Mouse (Mus musculus) right cerebral cortex, postnatal 36 days (tissue): ENCODE data around the gene Gm42715.
A peak's percentile ranks its signal among the peaks of the same experiment; 100 is the strongest.
"Not testable (repeated sequence)": the region's sequence is repeated elsewhere in the genome, so short reads cannot be mapped to it uniquely, and the experiment has no call there.

Source experiments
- DNase-seq, 2 experiments: peaks; one replicate each; pipeline ENCODE4 v3.0.0; 2022; ENCODE audit warnings: low spot score in 2 of 2, mixed read lengths in 1 of 2

Gm42715 gene

GRCm38 (mm10) chr7:127519284-127519683, at the start of gene Gm42715:
TSS of gene Gm42715 (plus strand) at chr7:127519584.
- no peak for DNase-seq

- peak in 1 of 2 experiments; percentile 20 for DNase-seq
Measured at GRCm38 (mm10) chr7:127470011-127470715, 49.2 kb upstream of the Gm42715 start.

GRCm38 (mm10) chr7:127470743-127471645, 48.4 kb upstream of the Gm42715 start:
- peak; percentile 94 to 95 for DNase-seq

- DNase-seq, result peak in 1 of 2 experiments; percentile 20
Measured at GRCm38 (mm10) chr7:127471646-127472010, 47.8 kb upstream of the Gm42715 start.

GRCm38 (mm10) chr7:127472060-127472459, 47.3 kb upstream of the Gm42715 start:
- no peak for DNase-seq

- no peak for DNase-seq
Measured at GRCm38 (mm10) chr7:127473705-127474104, 45.7 kb upstream of the Gm42715 start.

- no peak for DNase-seq
Measured at GRCm38 (mm10) chr7:127474378-127475070, 44.9 kb upstream of the Gm42715 start.

- DNase-seq, result no peak
Measured at GRCm38 (mm10) chr7:127475186-127475740, 44.1 kb upstream of the Gm42715 start.

- DNase-seq, result no peak
Measured at GRCm38 (mm10) chr7:127476336-127476735, 43.0 kb upstream of the Gm42715 start.

GRCm38 (mm10) chr7:127476855-127477254, 42.5 kb upstream of the Gm42715 start:
- DNase-seq, result no peak

GRCm38 (mm10) chr7:127477687-127478634, 41.4 kb upstream of the Gm42715 start:
- DNase-seq, result peak; percentile 100

GRCm38 (mm10) chr7:127478635-127479317, 40.6 kb upstream of the Gm42715 start, which contains the start of gene Fbrs:
TSS of gene Fbrs (plus strand) at chr7:127479199.
- peak; percentile 90 to 93 for DNase-seq

GRCm38 (mm10) chr7:127479318-127480225, 39.8 kb upstream of the Gm42715 start:
- DNase-seq, result no peak

- DNase-seq, result no peak
Measured at GRCm38 (mm10) chr7:127480321-127480720, 39.1 kb upstream of the Gm42715 start.

- no peak for DNase-seq
Measured at GRCm38 (mm10) chr7:127485416-127485815, 34.0 kb upstream of the Gm42715 start.

- not testable (repeated sequence) for DNase-seq
Measured at GRCm38 (mm10) chr7:127488364-127488763, 31.0 kb upstream of the Gm42715 start.

GRCm38 (mm10) chr7:127489982-127490381, 29.4 kb upstream of the Gm42715 start:
- no peak for DNase-seq

- DNase-seq, result no peak
Measured at GRCm38 (mm10) chr7:127491846-127492245, 27.5 kb upstream of the Gm42715 start.

GRCm38 (mm10) chr7:127494648-127495047, 24.7 kb upstream of the Gm42715 start:
- no peak for DNase-seq
